Mouse (Mus musculus) olfactory bulb, adult 2 months (tissue): ENCODE data around the gene Lamtor2.

ENCODE experiments used
- CTCF ChIP-seq: fragments of 200-500 bp; IDR thresholded peaks from 2 replicates; pipeline ENCODE4 v1.5.1; 2012; ENCODE audit warnings: low read depth, mild to moderate bottlenecking, low read length, moderate library complexity; ENCODE audit not compliant: insufficient read depth
- POLR2A ChIP-seq: fragments of 200-500 bp; IDR thresholded peaks from 2 replicates; pipeline ENCODE4 v1.6.1; 2012; ENCODE audit warnings: mild to moderate bottlenecking, low read depth, low read length, moderate library complexity; ENCODE audit not compliant: insufficient read depth

- TF ChIP-seq CTCF (no peak), POLR2A (no peak)
Measured at GRCm38 (mm10) chr3:88513546-88514115, 39.2 kb downstream of the Lamtor2 start.
